Mouse (Mus musculus): ENCODE measurements around the gene Esyt3. TPM values are rescaled to one million over a fixed set of nuclear protein-coding genes. Genes with fewer than 3 reads are reported as not detected.

The Esyt3 gene
- polyA plus RNA-seq (2012; rRNA removed; ENCODE audit: low replicate concordance): 0.52 and 6.4 TPM in 2 replicates

GRCm38 (mm10) chr9:99357921-99358692 lies at the start of gene Esyt3:
Gene Esyt3 (minus strand): TSS chr9:99358557.

Other genes with a start within 250 kb of the Esyt3 start
- 9.7 and 13.2 TPM in 2 replicates for gene Pik3cb, start 217.9 kb downstream of the Esyt3 start, polyA plus RNA-seq (2012; rRNA removed; ENCODE audit: low replicate concordance)
- gene Faiml, start 121.3 kb downstream of the Esyt3 start, polyA plus RNA-seq (2012; rRNA removed; ENCODE audit: low replicate concordance): not detected in 2 replicates
- gene Cep70, start 115.2 kb downstream of the Esyt3 start, polyA plus RNA-seq (2012; rRNA removed; ENCODE audit: low replicate concordance): 3.6 and 10.4 TPM in 2 replicates
- 17.6 and 60.7 TPM in 2 replicates for gene Mras, start 78.8 kb upstream of the Esyt3 start, polyA plus RNA-seq (2012; rRNA removed; ENCODE audit: low replicate concordance)
- not detected in 2 replicates for gene Nme9, start 92.9 kb upstream of the Esyt3 start, polyA plus RNA-seq (2012; rRNA removed; ENCODE audit: low replicate concordance)
- 14.3 and 15.9 TPM in 2 replicates for gene Armc8, start 210.3 kb upstream of the Esyt3 start, polyA plus RNA-seq (2012; rRNA removed; ENCODE audit: low replicate concordance)
- gene Dbr1, start 217.2 kb upstream of the Esyt3 start, polyA plus RNA-seq (2012; rRNA removed; ENCODE audit: low replicate concordance): 5.1 and 9.4 TPM in 2 replicates

Data from subcutaneous adipose tissue, adult 2 months (tissue).